Mouse (Mus musculus): ENCODE results near the gene Med19.
"Not testable (repeated sequence)": the region's sequence is repeated elsewhere in the genome, so short reads cannot be mapped to it uniquely, and the experiment has no call there.

Med19 gene

GRCm38 (mm10) chr2:84717357-84717756 is 39.2 kb downstream of the Med19 start:
- DNase-seq (ENCODE audit: low read depth): no peak

- DNase-seq (ENCODE audit: low read depth): no peak
Measured at GRCm38 (mm10) chr2:84720718-84721117, 42.5 kb downstream of the Med19 start.

GRCm38 (mm10) chr2:84721182-84721581 is 43.0 kb downstream of the Med19 start:
- no peak for DNase-seq (ENCODE audit: low read depth)

- no peak for DNase-seq (ENCODE audit: low read depth)
Measured at GRCm38 (mm10) chr2:84723856-84724255, 45.7 kb downstream of the Med19 start.

GRCm38 (mm10) chr2:84725770-84726169 is 47.6 kb downstream of the Med19 start:
- no peak for DNase-seq (ENCODE audit: low read depth)

- DNase-seq (ENCODE audit: low read depth): no peak
Measured at GRCm38 (mm10) chr2:84726716-84727115, 48.5 kb downstream of the Med19 start.

- peak; percentile 99 for DNase-seq (ENCODE audit: low read depth)
Measured at GRCm38 (mm10) chr2:84727172-84727858, 49.1 kb downstream of the Med19 start, which contains the start of gene Clp1. Gene Clp1, minus strand, starts transcription at chr2:84727350.

GRCm38 (mm10) chr2:84728191-84728590 is 50.0 kb downstream of the Med19 start:
- not testable (repeated sequence) for DNase-seq (ENCODE audit: low read depth)

- DNase-seq (ENCODE audit: low read depth): no peak
Measured at GRCm38 (mm10) chr2:84731206-84731605, 53.0 kb downstream of the Med19 start.

- DNase-seq (ENCODE audit: low read depth): no peak
Measured at GRCm38 (mm10) chr2:84732394-84732793, 54.2 kb downstream of the Med19 start.

GRCm38 (mm10) chr2:84733579-84734300 is 55.5 kb downstream of the Med19 start, which contains the start of gene Ypel4:
Gene Ypel4, plus strand, starts transcription at chr2:84734058.
- DNase-seq (ENCODE audit: low read depth): peak; percentile 88

GRCm38 (mm10) chr2:84734351-84734864 is 56.2 kb downstream of the Med19 start:
- peak; percentile 52 for DNase-seq (ENCODE audit: low read depth)

GRCm38 (mm10) chr2:84734919-84735318 is 56.7 kb downstream of the Med19 start:
- DNase-seq (ENCODE audit: low read depth): peak; percentile 31

GRCm38 (mm10) chr2:84735346-84735920 is 57.2 kb downstream of the Med19 start:
- DNase-seq (ENCODE audit: low read depth): peak; percentile 15

- DNase-seq (ENCODE audit: low read depth): peak; percentile 34
Measured at GRCm38 (mm10) chr2:84736312-84737161, 58.3 kb downstream of the Med19 start.

GRCm38 (mm10) chr2:84737451-84737925 is 59.3 kb downstream of the Med19 start:
- peak; percentile 41 for DNase-seq (ENCODE audit: low read depth)
